Mouse (Mus musculus) C2C12 (cell line): ENCODE results near the gene Vstm2a.

Experiments used
- CTCF ChIP-seq: IDR thresholded peaks from one replicate; pipeline ENCODE4 v1.5.1; 2011; ENCODE audit not compliant: control insufficient read depth, insufficient read depth, insufficient read length
- MAX ChIP-seq: IDR thresholded peaks from one replicate; pipeline ENCODE4 v1.6.1; 2011; ENCODE audit warnings: mild to moderate bottlenecking, control low read depth

GRCm38 (mm10) chr11:16366852-16367587 lies 109.5 kb downstream of the Vstm2a start:
- TF ChIP-seq CTCF, result no peak
- TF ChIP-seq MAX, result no peak
